Mouse (Mus musculus) left cerebral cortex, postnatal 14 days (tissue): ENCODE data around the gene 4930432M17Rik. TPM values are rescaled to one million over a fixed set of nuclear protein-coding genes. Genes with fewer than 3 reads are reported as not detected.

Source experiments
- DNase-seq, 2 experiments: peaks; one replicate each; pipeline ENCODE4 v3.0.0; 2021 to 2022; ENCODE audit warnings: low spot score in 2 of 2, mixed read lengths in 1 of 2
- intact Hi-C: fragments of 180-260 bp; cut with DNase I; formaldehyde crosslinking; loops from one replicate; pipeline ENCODE4 v1.15.1; 2025
- total RNA-seq, 2 experiments: library from RNA; stranded (reverse); gene quantifications; 2 replicates each; pipeline ENCODE4 v1.2.3; 2021

The 4930432M17Rik gene
- total RNA-seq, 2 experiments from 2014 or later, result not detected

DNA sequence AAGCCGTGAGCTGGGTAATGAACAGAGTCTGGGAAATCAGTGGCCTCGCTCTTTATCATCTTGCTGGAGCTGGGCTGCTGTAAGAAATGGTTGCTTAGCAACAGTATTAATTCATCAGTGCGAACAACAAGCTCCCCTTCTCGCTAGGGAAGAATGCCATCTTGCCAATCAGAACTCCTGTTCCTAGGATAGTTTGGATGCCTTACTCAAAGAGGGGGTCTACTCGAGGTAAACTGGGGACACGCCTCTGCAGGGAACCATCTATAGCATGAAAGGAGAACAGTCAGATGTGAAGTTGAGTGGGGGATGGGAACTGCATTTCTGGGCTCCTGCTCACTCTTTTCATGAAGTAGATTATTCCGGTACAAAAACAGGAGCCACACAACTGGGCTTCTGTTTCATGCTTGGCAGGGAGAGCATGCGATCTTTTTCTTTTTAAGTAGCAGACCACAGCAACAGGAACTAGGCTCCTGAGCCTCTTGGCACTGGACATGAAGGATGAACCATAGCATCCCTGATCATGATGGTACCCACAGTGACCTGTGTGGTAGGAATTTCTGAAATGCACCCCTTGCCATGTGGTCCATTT is 29.9 kb downstream of the 4930432M17Rik start:
- intact Hi-C loops, result no loop called here
- peak; percentile 61 to 89 for DNase-seq

DNA sequence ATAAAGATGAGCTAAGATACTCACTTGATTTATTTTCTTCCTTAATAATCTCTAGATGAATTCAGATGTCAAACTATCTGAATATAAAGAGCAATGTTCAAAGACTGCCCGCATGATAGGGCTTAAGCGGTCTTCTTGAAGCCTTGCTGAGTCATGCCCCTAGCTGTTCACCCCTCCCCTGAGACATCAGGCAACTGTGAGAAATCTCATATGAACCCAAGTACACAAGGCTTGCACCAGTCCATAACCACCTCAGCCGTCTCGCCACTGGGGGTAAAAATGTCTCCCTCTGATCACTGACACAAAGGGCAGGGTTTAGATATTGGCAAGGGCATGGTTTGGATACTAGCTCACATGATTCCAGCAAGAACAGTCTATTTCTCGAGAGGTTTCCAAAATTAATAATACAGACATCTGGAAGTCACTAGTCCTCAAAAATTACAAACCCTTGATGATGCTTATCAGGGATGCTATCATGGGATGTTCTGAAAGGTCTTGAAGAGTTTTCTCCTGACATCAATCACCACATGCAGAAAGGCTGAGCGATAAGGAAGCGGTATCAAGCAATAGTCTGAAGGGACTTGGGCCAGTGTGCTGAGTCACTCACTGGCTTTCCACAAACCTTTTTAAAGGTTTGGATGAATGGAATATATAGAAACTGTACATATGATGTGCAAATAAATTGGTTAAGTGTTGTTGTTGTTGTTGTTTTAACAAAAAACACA is 32.8 kb downstream of the 4930432M17Rik start:
- intact Hi-C loops, result no loop called here
- no peak for DNase-seq

- intact Hi-C loops, result no loop called here
- no peak for DNase-seq
Measured at GRCm38 (mm10) chr3:121703880-121704243, 33.3 kb downstream of the 4930432M17Rik start.

GRCm38 (mm10) chr3:121706087-121706486 is 35.5 kb downstream of the 4930432M17Rik start:
- no peak for DNase-seq
- intact Hi-C loops, result no loop called here

GRCm38 (mm10) chr3:121707106-121707505 is 36.5 kb downstream of the 4930432M17Rik start:
- DNase-seq, result no peak
- intact Hi-C loops, result no loop called here

DNA sequence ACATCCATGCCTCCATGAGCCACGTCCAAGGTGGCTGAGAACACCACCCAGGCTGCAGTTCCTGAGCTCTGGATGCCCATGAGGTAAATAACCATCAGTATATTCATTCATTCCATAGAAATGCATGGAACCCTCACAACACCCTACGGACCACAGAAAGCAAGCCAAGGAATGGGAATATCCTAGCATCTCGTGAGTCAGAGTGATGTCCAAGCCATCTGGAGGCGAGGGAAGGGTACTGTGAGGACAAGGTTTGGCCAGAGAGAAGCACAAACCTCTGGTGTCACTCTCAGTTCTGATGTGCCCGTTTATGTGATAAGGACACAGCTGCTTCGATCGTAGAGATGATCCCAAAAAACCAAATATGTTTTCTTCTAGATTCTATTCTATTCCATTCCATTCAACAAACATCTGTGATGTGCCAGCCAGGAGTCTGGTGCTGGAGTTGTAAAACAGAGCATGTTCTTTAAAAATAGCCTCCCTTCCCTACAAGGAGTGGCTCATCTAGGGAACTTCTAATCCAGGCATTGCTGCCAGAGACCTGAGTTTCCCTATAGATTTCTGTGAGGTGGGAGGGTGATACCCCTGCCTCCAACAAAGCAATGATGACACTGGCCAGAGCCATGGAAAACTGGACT is 40.5 kb downstream of the 4930432M17Rik start:
- intact Hi-C loops, result no loop called here
- DNase-seq, result peak in 1 of 2 experiments; percentile 47

DNA sequence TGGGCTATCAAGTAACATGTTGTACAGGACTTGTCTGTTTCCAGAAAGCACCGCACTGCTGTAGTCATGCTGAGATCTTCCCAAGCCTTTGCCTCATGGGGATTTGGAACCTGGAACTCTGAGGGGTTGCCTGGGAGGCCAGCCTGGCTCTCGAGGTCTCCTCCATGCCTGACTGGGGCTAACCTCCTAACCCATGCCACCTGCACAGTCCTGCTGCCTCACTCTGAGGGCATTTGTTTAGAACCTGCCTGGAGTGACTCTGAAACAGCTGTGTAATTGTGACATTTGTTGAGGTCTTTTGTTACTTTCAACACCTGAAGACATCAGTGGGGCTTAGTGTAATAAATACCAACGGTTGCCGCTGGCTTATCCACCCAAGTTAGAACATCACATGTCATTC is 41.7 kb downstream of the 4930432M17Rik start:
- intact Hi-C loops, result no loop called here
- DNase-seq, result no peak

DNA sequence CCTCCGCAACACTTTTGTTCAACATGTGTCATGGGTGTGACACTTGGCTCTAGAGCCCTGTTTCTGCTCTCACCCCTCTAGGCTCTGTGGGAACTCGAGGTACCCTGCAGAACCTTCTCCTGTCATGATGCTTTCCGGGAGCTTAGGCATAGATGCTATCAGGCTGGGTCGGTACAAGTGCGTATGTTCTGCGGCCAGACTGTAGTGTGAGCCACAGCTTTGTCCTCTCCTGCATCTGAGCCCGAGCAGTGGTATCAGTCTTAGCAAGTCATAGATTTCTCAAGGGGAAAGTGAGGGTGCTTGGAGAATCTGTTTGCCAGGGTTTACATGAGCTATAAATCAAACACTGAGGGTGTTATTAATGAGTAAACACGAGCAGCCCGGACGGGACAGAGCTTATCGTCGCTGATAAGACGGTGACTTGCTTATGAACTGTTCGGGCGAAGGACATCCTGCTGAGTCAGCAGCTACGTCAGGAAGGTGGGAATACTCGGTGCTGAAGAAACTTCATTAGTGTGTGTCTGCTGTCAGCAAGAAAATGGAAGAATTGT is 42.7 kb downstream of the 4930432M17Rik start:
- no peak for DNase-seq
- intact Hi-C loops, result no loop called here

DNA sequence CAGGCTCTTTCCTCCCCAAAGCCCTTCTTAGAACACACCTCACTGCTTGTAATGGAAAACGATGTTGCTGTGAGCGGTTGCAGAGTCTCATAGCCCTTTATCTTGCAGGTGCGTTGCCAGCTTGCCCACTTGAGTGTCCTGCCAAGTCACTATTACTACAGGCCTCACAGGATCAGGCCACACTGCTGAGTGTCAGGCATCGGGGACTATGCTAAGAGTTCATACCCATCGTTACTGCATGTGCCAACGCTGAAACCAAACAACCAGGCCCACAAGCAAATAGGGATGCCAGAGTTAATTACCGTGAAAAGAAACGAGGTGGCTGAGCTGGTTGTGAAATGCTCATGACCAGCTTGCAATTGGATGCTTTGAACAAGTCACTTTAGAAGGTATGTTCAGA is 43.3 kb downstream of the 4930432M17Rik start:
- DNase-seq, result no peak
- intact Hi-C loops, result no loop called here

- intact Hi-C loops, result no loop called here
- DNase-seq, result no peak
Measured at GRCm38 (mm10) chr3:121714461-121714860, 43.9 kb downstream of the 4930432M17Rik start.

GRCm38 (mm10) chr3:121715336-121715735 is 44.8 kb downstream of the 4930432M17Rik start:
- DNase-seq, result no peak
- intact Hi-C loops, result no loop called here

GRCm38 (mm10) chr3:121715741-121716459 is 45.3 kb downstream of the 4930432M17Rik start:
- intact Hi-C loops, result no loop called here
- DNase-seq, result peak in 1 of 2 experiments; percentile 64

GRCm38 (mm10) chr3:121716480-121716879 is 45.9 kb downstream of the 4930432M17Rik start:
- no peak for DNase-seq
- intact Hi-C loops, result no loop called here

DNA sequence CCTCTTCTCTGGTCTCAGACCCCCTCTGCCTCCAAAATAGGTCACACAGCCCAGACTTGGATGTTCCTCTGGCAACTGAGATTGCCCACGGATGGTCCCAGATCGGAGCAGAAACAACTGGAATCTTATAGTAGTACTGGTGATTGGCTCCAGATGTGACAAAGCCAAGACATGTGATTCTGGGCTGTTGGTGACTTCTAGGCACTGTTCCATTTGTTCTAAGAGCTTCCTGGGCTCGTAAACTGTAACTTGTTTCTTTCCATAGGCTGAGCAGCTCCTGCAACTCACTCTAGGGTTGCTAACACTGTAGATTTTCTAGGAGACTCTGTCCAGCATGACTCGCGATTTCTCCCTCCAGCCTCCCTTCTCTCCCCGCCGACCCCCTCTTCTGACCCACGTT is 48.1 kb downstream of the 4930432M17Rik start:
- no peak for DNase-seq
- intact Hi-C loops, result no loop called here

DNA sequence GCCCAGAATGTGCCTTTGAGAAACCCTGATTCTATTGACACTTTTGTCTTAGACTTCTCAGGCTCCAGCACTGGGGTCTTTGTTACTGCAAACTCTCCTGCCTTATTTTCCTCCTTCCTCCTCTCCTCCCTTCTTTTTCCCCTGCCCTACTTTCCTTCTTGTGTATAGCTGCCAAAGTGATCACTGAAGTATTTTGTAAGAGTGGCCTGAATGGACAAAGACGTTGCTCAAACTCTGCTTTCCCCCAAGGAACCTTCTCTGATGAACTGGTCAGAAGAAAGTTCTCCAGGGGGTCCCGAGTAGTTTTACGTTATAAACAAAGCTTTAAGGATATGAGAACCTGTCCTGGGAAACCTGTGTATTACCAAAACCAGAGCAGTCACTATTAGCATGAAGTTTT is 49.1 kb downstream of the 4930432M17Rik start:
- intact Hi-C loops, result no loop called here
- no peak for DNase-seq

- intact Hi-C loops, result no loop called here
- no peak for DNase-seq
Measured at GRCm38 (mm10) chr3:121720801-121721690, 50.5 kb downstream of the 4930432M17Rik start.

GRCm38 (mm10) chr3:121721691-121722070 is 51.1 kb downstream of the 4930432M17Rik start:
- intact Hi-C loops, result loop anchor here (1.0 kb wide), 1 partner anchor 85 kb away; no protein-coding TSS in a partner anchor

DNA sequence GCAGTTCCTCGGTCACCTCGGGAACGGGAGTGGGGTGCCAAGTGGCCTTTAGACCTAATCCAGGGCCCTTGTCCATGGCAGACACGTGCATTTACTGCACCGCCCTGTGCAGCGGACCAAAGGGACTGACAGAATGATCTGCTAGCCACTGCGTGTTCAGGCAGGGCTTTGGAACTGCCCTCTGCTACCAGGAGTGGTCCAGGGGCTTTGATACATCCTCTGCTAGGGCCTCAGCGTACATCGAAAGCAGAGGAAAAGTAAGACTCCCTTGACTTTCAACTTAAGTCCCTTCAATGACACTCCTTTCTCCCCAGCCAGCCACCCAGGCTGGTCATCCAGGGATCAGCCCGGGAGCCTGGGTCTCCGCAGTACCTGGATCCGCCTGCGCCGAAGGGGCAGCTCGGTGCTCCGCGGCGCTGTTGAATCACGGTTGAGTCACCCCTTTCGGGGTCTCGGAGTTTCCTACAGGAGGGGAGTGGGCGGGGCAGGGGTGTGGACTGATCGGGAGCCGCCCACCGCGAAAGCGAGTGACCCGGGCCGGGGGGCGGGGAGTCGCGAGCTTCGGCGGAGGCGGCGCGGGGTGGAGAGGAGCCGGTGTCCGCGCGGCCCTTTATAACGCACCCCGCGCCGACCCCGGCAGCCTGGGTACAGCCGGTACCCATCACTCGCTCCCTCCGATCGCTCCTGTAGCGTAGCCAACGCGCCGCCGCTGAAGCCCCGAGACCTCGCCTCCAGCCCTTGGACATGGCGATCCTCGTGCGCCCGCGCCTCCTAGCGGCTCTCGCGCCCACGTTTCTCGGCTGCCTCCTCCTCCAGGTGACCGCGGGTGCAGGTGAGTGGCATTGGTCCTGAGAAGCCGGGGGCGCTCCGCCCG is 52.6 kb downstream of the 4930432M17Rik start, which contains the start of gene F3:
TSS of gene F3 (plus strand) at position 567 of the 874 bp plus-strand sequence.
- intact Hi-C loops, result loop anchor here (1.0 kb wide), 1 partner anchor 87 kb away; no protein-coding TSS in a partner anchor

More at GRCm38 (mm10) chr3:121721691-121722070, 51.1 kb downstream of the 4930432M17Rik start:
- DNase-seq, result no peak

More for the DNA sequence above, 52.6 kb downstream of the 4930432M17Rik start, which contains the start of gene F3:
- DNase-seq, result peak; percentile 66 to 71
